In the genomic region with DNA sequence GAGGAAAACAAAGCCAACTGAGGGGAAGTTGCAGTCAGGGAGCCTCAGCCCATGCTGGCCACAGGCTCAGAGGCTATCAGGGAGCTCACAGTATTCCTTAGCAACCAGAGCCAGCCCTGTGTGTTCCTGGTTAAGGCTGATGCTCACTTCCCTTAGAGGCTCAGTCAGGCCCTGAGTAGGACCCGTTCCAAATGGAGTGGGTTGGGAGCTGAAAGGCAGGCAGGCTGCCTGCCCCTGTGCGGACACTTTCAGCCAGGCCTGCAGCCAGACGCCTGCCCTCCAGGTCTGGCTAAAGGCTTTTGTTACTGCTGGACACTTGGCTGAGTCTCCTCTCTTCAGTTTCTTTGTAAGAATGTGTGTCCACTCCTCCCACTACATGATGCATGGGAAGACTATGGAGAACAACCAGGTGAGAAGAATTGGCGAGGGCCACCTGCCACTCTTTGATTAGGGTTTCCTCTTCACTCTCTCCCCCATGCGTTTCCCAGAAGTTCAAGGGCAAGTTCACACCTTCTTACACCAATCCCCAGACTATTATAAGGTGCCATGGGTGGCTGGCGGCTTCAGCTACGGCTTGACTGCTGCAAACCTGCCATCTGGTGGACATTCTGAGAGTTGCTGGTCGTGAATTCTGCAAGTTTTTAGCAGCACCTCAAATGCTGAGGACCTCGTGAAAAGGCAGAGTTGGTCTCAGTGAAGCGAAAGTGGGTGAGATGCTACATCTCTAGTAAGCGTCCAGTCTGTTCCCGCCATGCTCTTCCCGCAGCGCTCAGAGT, we compare ENCODE assay signal across 9 mouse cellular contexts. TPM values are rescaled to one million over a fixed set of nuclear protein-coding genes. Genes with fewer than 3 reads are reported as not detected.
DNase-seq lines count a peak whose midpoint lies in the region; ATAC-seq and TF ChIP-seq lines count a peak whose summit lies in the region.
"Had no signal": no experiment of that assay in that cellular context is flagged by ENCODE, and none has a peak within 500 bp of the region (broad histone marks: within the 10 kb centered on the region; RNA-seq: fewer than 3 reads in every experiment).

No protein-coding gene starts in this region.

- peak; percentile 97 for TF ChIP-seq CTCF in forebrain, postnatal 0 days (IDR thresholded peaks at IDR 0.05; ENCODE audit: low read depth)

- H3K4me2 ChIP-seq in forebrain, postnatal 0 days (ENCODE audit: low read depth) = no peak overlapping the region
- H3K4me2 ChIP-seq: neural tube, embryonic 12.5 days had no signal

- no peak overlapping the region for H3K27ac ChIP-seq in forebrain, postnatal 0 days (ENCODE audit: low read depth, low read length)
- H3K27ac ChIP-seq: neural tube, embryonic 12.5 days had no signal

- no peaks in the 10 kb centered on the region for H3K27me3 ChIP-seq in forebrain, postnatal 0 days (ENCODE audit: insufficient read depth, low read length)
- H3K27me3 ChIP-seq: neural tube, embryonic 12.5 days had no signal

- H3K9ac ChIP-seq in forebrain, postnatal 0 days = no peak overlapping the region
- H3K9ac ChIP-seq: neural tube, embryonic 12.5 days had no signal

- no peaks in the 10 kb centered on the region for H3K4me1 ChIP-seq in forebrain, postnatal 0 days (ENCODE audit: insufficient read depth)
- H3K4me1 ChIP-seq: neural tube, embryonic 12.5 days had no signal

- H3K9me3 ChIP-seq in forebrain, postnatal 0 days (ENCODE audit: low read length) = no peaks in the 10 kb centered on the region
- H3K9me3 ChIP-seq: neural tube, embryonic 12.5 days had no signal

- peak; percentile 46 to 86 for DNase-seq in adrenal gland, adult (ENCODE audit: inconsistent age in 2 of 2, low spot score in 1 of 2)
- DNase-seq in adrenal gland, adult 8-10 months = no peak
- DNase-seq in cerebellum, adult 11 months = peak; percentile 48
- peak; percentile 90 for DNase-seq in forebrain, postnatal 0 days
- DNase-seq in heart, postnatal 4 days = peak; percentile 80
- peak; percentile 50 to 78 for DNase-seq in layer of hippocampus, postnatal 25 days (ENCODE audit: extremely low spot score in 1 of 2, low spot score in 1 of 2)
- peak; percentile 5 for DNase-seq in spleen, adult 12 weeks (ENCODE audit: low spot score)

- WGBS in forebrain, postnatal 0 days = 11% methylated on average over 14 of the region's 14 CpGs

- peak; percentile 69 for ATAC-seq in forebrain, postnatal 0 days
- ATAC-seq in megakaryocyte-erythroid progenitor cell, adult 5-6 weeks (replicated peaks; ENCODE audit: low FRiP score, low TSS enrichment, poor library complexity, severe bottlenecking) = peak; percentile 87

- no peaks in the 10 kb centered on the region for H3K36me3 ChIP-seq in forebrain, postnatal 0 days (ENCODE audit: insufficient read depth)
- H3K36me3 ChIP-seq: neural tube, embryonic 12.5 days had no signal

- no peak overlapping the region for H3K4me3 ChIP-seq in forebrain, postnatal 0 days (ENCODE audit: low read depth, low read length)
- H3K4me3 ChIP-seq: neural tube, embryonic 12.5 days had no signal

RNA-seq across cellular contexts. Expression of gene Olfr155, which starts 9.6 kb away (rescaled TPM):
- total RNA-seq in adrenal gland, adult 8-10 months (2022) = not detected
- not detected in 2 replicates for total RNA-seq in forebrain, postnatal 0 days (2014; rRNA removed)
- polyA plus RNA-seq in forebrain, postnatal 0 days (2015; fragmentation: Nextera tagmentation; extraction: Ambion mirVana) = not detected in 2 replicates
- not detected for total RNA-seq in heart, postnatal 4 days (2021)
- total RNA-seq in layer of hippocampus, postnatal 25 days (2021) = not detected
- total RNA-seq in megakaryocyte-erythroid progenitor cell, adult 5-6 weeks (2014; fragmentation: Nextera tagmentation) = not detected in 2 replicates
- not detected in 2 replicates for total RNA-seq in megakaryocyte-erythroid progenitor cell, adult 5-6 weeks (2017)
- polyA plus RNA-seq: neural tube, embryonic 12.5 days had no signal

RNA-seq across cellular contexts. Expression of gene Reck, which starts 14.4 kb away (rescaled TPM):
- 10 to 100 TPM; 21.6 to 45.0 (median 32.0) TPM for total RNA-seq in adrenal gland, adult 8-10 months (2022)
- 3.5 and 6.5 TPM in 2 replicates for total RNA-seq in forebrain, postnatal 0 days (2014; rRNA removed)
- 2.2 and 2.8 TPM in 2 replicates for polyA plus RNA-seq in forebrain, postnatal 0 days (2015; fragmentation: Nextera tagmentation; extraction: Ambion mirVana)
- 10 to 100 TPM; 11.7 to 11.9 TPM for total RNA-seq in heart, postnatal 4 days (2021)
- 1 to 10 TPM; 5.2 to 6.0 TPM for total RNA-seq in layer of hippocampus, postnatal 25 days (2021)
- 0.20 TPM in 1 of 2 replicates, not detected in the other for total RNA-seq in megakaryocyte-erythroid progenitor cell, adult 5-6 weeks (2014; fragmentation: Nextera tagmentation)
- total RNA-seq in megakaryocyte-erythroid progenitor cell, adult 5-6 weeks (2017) = 0.61 TPM in 1 of 2 replicates, not detected in the other

RNA-seq across cellular contexts. Expression of gene Olfr157, which starts 20.9 kb away (rescaled TPM):
- not detected for total RNA-seq in adrenal gland, adult 8-10 months (2022)
- total RNA-seq in forebrain, postnatal 0 days (2014; rRNA removed) = not detected in 2 replicates
- polyA plus RNA-seq in forebrain, postnatal 0 days (2015; fragmentation: Nextera tagmentation; extraction: Ambion mirVana) = not detected in 2 replicates
- not detected for total RNA-seq in heart, postnatal 4 days (2021)
- not detected for total RNA-seq in layer of hippocampus, postnatal 25 days (2021)
- not detected in 2 replicates for total RNA-seq in megakaryocyte-erythroid progenitor cell, adult 5-6 weeks (2014; fragmentation: Nextera tagmentation)
- not detected in 2 replicates for total RNA-seq in megakaryocyte-erythroid progenitor cell, adult 5-6 weeks (2017)
- polyA plus RNA-seq: neural tube, embryonic 12.5 days had no signal

RNA-seq across cellular contexts. Expression of gene Olfr156, which starts 37.2 kb away (rescaled TPM):
- not detected for total RNA-seq in adrenal gland, adult 8-10 months (2022)
- total RNA-seq in forebrain, postnatal 0 days (2014; rRNA removed) = not detected in 2 replicates
- polyA plus RNA-seq in forebrain, postnatal 0 days (2015; fragmentation: Nextera tagmentation; extraction: Ambion mirVana) = not detected in 2 replicates
- total RNA-seq in heart, postnatal 4 days (2021) = not detected
- total RNA-seq in layer of hippocampus, postnatal 25 days (2021) = not detected
- not detected in 2 replicates for total RNA-seq in megakaryocyte-erythroid progenitor cell, adult 5-6 weeks (2014; fragmentation: Nextera tagmentation)
- not detected in 2 replicates for total RNA-seq in megakaryocyte-erythroid progenitor cell, adult 5-6 weeks (2017)
- polyA plus RNA-seq: neural tube, embryonic 12.5 days had no signal
